Comparison of ENCODE assay signal across 13 mouse cellular contexts in genomic region chr17:85382906-85383305, GRCm38 (mm10).
"Had no signal": no experiment of that assay in that cellular context is flagged by ENCODE, and none has a peak within 500 bp of the region (broad histone marks: within the 10 kb centered on the region; RNA-seq: fewer than 3 reads in every experiment).

No protein-coding gene starts in this region.

- H3K4me1 ChIP-seq: limb, embryonic 13.5 days; midbrain, embryonic 10.5 days; neural tube, embryonic 15.5 days had no signal

- H3K36me3 ChIP-seq: limb, embryonic 13.5 days; midbrain, embryonic 10.5 days; neural tube, embryonic 15.5 days had no signal

- H3K4me3 ChIP-seq: limb, embryonic 13.5 days; midbrain, embryonic 10.5 days; myocyte; neural tube, embryonic 15.5 days had no signal

- DNase-seq: kidney, adult 8-10 months; kidney, postnatal 36 days; layer of hippocampus, adult 9-11 months; layer of hippocampus, postnatal 36 days; lung, adult 18-20 months; midbrain, embryonic 14.5 days; thymus, postnatal 4 days had no signal

- ATAC-seq: intestine, postnatal 0 days had no signal

- H3K27me3 ChIP-seq: limb, embryonic 13.5 days; neural tube, embryonic 15.5 days had no signal

- H3K9me3 ChIP-seq: limb, embryonic 13.5 days; midbrain, embryonic 10.5 days; neural tube, embryonic 15.5 days had no signal

- H3K9ac ChIP-seq: limb, embryonic 13.5 days; neural tube, embryonic 15.5 days had no signal

- H3K4me2 ChIP-seq: limb, embryonic 13.5 days; neural tube, embryonic 15.5 days had no signal

- H3K27ac ChIP-seq: limb, embryonic 13.5 days; midbrain, embryonic 10.5 days; stomach, postnatal 0 days had no signal
